ENCODE assay signal across 13 mouse cellular contexts in the genomic region with DNA sequence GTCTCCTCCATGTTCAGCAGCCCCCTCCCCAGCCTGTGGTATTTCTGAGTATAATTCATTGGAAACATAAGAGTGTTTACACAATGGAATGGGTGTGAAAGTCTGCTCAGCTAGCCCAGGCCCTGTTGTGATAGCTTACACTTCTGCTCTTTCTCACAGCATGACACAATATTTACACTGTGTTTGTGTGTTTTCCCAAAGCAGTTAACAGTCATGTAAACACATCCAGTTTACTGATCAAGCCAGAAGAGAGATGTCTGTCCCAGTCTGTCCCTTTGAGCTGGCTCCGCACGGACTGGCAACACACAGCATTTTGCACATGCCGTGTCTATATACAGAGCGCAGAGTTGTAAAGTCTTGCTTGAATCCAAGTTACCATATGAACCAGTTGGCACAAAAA. TPM values are rescaled to one million over a fixed set of nuclear protein-coding genes. Genes with fewer than 3 reads are reported as not detected.
DNase-seq lines count a peak whose midpoint lies in the region; ATAC-seq and TF ChIP-seq lines count a peak whose summit lies in the region.
"Had no signal": no experiment of that assay in that cellular context is flagged by ENCODE, and none has a peak within 500 bp of the region (broad histone marks: within the 10 kb centered on the region; RNA-seq: fewer than 3 reads in every experiment).

No protein-coding gene starts in this region.

- no peaks in the 10 kb centered on the region for H3K9me3 ChIP-seq in hindbrain, postnatal 0 days (ENCODE audit: low read length)
- H3K9me3 ChIP-seq in hindbrain, embryonic 13.5 days = no peaks in the 10 kb centered on the region
- no peaks in the 10 kb centered on the region for H3K9me3 ChIP-seq in midbrain, postnatal 0 days (ENCODE audit: low read length)
- H3K9me3 ChIP-seq in midbrain, embryonic 14.5 days (ENCODE audit: control insufficient read depth, low read length) = 0 out of 2 replicates have a peak, but pooled peaks cover 2% of the 10 kb centered on the region
- H3K9me3 ChIP-seq in limb, embryonic 10.5 days (replicated peaks) = no peaks in the 10 kb centered on the region

- 60% methylated on average over 4 of the region's 4 CpGs for WGBS in hindbrain, postnatal 0 days
- 89% methylated on average over 4 of the region's 4 CpGs for WGBS in hindbrain, embryonic 13.5 days
- WGBS in midbrain, postnatal 0 days = 85% methylated on average over 4 of the region's 4 CpGs
- 91% methylated on average over 4 of the region's 4 CpGs for WGBS in midbrain, embryonic 14.5 days
- WGBS in limb, embryonic 10.5 days = 86% methylated on average over 4 of the region's 4 CpGs

- H3K4me3 ChIP-seq in hindbrain, postnatal 0 days (ENCODE audit: low read length) = no peak overlapping the region
- no peak overlapping the region for H3K4me3 ChIP-seq in hindbrain, embryonic 13.5 days
- H3K4me3 ChIP-seq in midbrain, postnatal 0 days (ENCODE audit: low read depth, low read length) = no peak overlapping the region
- no peak overlapping the region for H3K4me3 ChIP-seq in midbrain, embryonic 14.5 days (replicated peaks; ENCODE audit: low read depth, low read length)
- no peak overlapping the region for H3K4me3 ChIP-seq in limb, embryonic 10.5 days
- H3K4me3 ChIP-seq: heart, adult 2 months had no signal

- H3K4me2 ChIP-seq in hindbrain, postnatal 0 days (ENCODE audit: low read depth, low read length) = no peak overlapping the region
- H3K4me2 ChIP-seq in hindbrain, embryonic 13.5 days = no peak overlapping the region
- no peak overlapping the region for H3K4me2 ChIP-seq in midbrain, postnatal 0 days (ENCODE audit: low read depth, low read length, poor library complexity, severe bottlenecking)
- no peak overlapping the region for H3K4me2 ChIP-seq in midbrain, embryonic 14.5 days (ENCODE audit: low read length)

- no peaks in the 10 kb centered on the region for H3K36me3 ChIP-seq in hindbrain, postnatal 0 days (ENCODE audit: insufficient read depth, low read length)
- H3K36me3 ChIP-seq in hindbrain, embryonic 13.5 days = no peaks in the 10 kb centered on the region
- no peaks in the 10 kb centered on the region for H3K36me3 ChIP-seq in midbrain, postnatal 0 days (ENCODE audit: insufficient read depth, low read length)
- H3K36me3 ChIP-seq in midbrain, embryonic 14.5 days (ENCODE audit: control insufficient read depth, insufficient read depth, low read length) = no peaks in the 10 kb centered on the region
- no peaks in the 10 kb centered on the region for H3K36me3 ChIP-seq in limb, embryonic 10.5 days

- H3K4me1 ChIP-seq in hindbrain, postnatal 0 days (ENCODE audit: insufficient read depth, low read length) = 0 out of 2 replicates have a peak, but pooled peaks cover 4% of the 10 kb centered on the region
- no peaks in the 10 kb centered on the region; the same call in 1 of the 2 replicates for H3K4me1 ChIP-seq in hindbrain, embryonic 13.5 days (replicated peaks)
- no peaks in the 10 kb centered on the region for H3K4me1 ChIP-seq in midbrain, postnatal 0 days (ENCODE audit: insufficient read depth, low read length)
- no peaks in the 10 kb centered on the region for H3K4me1 ChIP-seq in midbrain, embryonic 14.5 days (ENCODE audit: control insufficient read depth, insufficient read depth, low read length)
- H3K4me1 ChIP-seq in limb, embryonic 10.5 days = peaks cover 20% of the 10 kb centered on the region

- H3K9ac ChIP-seq in hindbrain, postnatal 0 days (replicated peaks; ENCODE audit: low read length) = no peak overlapping the region
- H3K9ac ChIP-seq in hindbrain, embryonic 13.5 days = no peak overlapping the region
- no peak overlapping the region for H3K9ac ChIP-seq in midbrain, postnatal 0 days (replicated peaks; ENCODE audit: low read length, poor library complexity, severe bottlenecking)
- no peak overlapping the region for H3K9ac ChIP-seq in midbrain, embryonic 14.5 days (replicated peaks; ENCODE audit: low read length)

- H3K27ac ChIP-seq in hindbrain, postnatal 0 days = no peak overlapping the region
- no peak overlapping the region for H3K27ac ChIP-seq in hindbrain, embryonic 13.5 days
- H3K27ac ChIP-seq in midbrain, postnatal 0 days (ENCODE audit: low read depth, low read length) = no peak overlapping the region
- no peak overlapping the region for H3K27ac ChIP-seq in midbrain, embryonic 14.5 days (replicated peaks; ENCODE audit: low read depth, low read length)
- H3K27ac ChIP-seq in limb, embryonic 10.5 days = 0 out of 2 replicates have a peak overlapping the region, but pooled peaks have one; percentile 7
- H3K27ac ChIP-seq: heart, adult 2 months had no signal

- ATAC-seq in hindbrain, postnatal 0 days = peak; percentile 45; the same call in 1 of the 2 replicates
- ATAC-seq in hindbrain, embryonic 13.5 days (ENCODE audit: low FRiP score) = no peak
- ATAC-seq in midbrain, postnatal 0 days (ENCODE audit: low FRiP score) = no peak
- no peak for ATAC-seq in midbrain, embryonic 14.5 days (ENCODE audit: low FRiP score, low TSS enrichment)

- TF ChIP-seq CTCF in hindbrain, postnatal 0 days (IDR thresholded peaks at IDR 0.05; ENCODE audit: low read depth) = no peak
- no peak for TF ChIP-seq CTCF in midbrain, postnatal 0 days (IDR thresholded peaks at IDR 0.05)

- DNase-seq in hindbrain, postnatal 0 days (ENCODE audit: low spot score) = peak; percentile 39
- peak; percentile 30 for DNase-seq in midbrain, postnatal 0 days (ENCODE audit: low spot score)
- no peak for DNase-seq in midbrain, embryonic 14.5 days
- no peak for DNase-seq in limb, embryonic 10.5 days (ENCODE audit: low spot score)
- DNase-seq in skeletal muscle tissue, adult 2 months (ENCODE audit: low read depth, low spot score) = peak; percentile 56
- DNase-seq in right cerebral cortex, adult 18-20 months = no peak
- DNase-seq: adrenal gland, postnatal 36 days; cerebellum, adult 2 months; embryo, embryonic 11 days; heart, adult 2 months; heart, postnatal 4 days; kidney, postnatal 4 days had no signal

- H3K27me3 ChIP-seq in hindbrain, postnatal 0 days (ENCODE audit: insufficient read depth, low read length) = no peaks in the 10 kb centered on the region
- no peaks in the 10 kb centered on the region for H3K27me3 ChIP-seq in hindbrain, embryonic 13.5 days
- no peaks in the 10 kb centered on the region for H3K27me3 ChIP-seq in midbrain, postnatal 0 days (ENCODE audit: insufficient read depth, low read length)
- no peaks in the 10 kb centered on the region for H3K27me3 ChIP-seq in midbrain, embryonic 14.5 days (ENCODE audit: control insufficient read depth, insufficient read depth, low read length)
- no peaks in the 10 kb centered on the region for H3K27me3 ChIP-seq in limb, embryonic 10.5 days (ENCODE audit: low read depth, poor library complexity, severe bottlenecking)

RNA-seq across cellular contexts. Expression of a gene that starts 32.2 kb away (rescaled TPM):
- total RNA-seq in hindbrain, postnatal 0 days (2014; rRNA removed) = 125 and 126 TPM in 2 replicates
- polyA plus RNA-seq in hindbrain, postnatal 0 days (2015; fragmentation: Nextera tagmentation; extraction: Ambion mirVana) = 164 and 170 TPM in 2 replicates
- polyA plus RNA-seq in hindbrain, embryonic 13.5 days (2015; fragmentation: Nextera tagmentation; extraction: Ambion mirVana) = 70.1 and 75.7 TPM in 2 replicates
- total RNA-seq in midbrain, postnatal 0 days (2014; rRNA removed) = 162 and 163 TPM in 2 replicates
- polyA plus RNA-seq in midbrain, postnatal 0 days (2015; fragmentation: Nextera tagmentation; extraction: Ambion mirVana) = 203 and 209 TPM in 2 replicates
- polyA plus RNA-seq in midbrain, embryonic 14.5 days (2014; fragmentation: Nextera tagmentation; extraction: Ambion mirVana) = 91.2 and 123 TPM in 2 replicates
- 13.7 and 14.2 TPM in 2 replicates for polyA plus RNA-seq in limb, embryonic 10.5 days (2016; fragmentation: Nextera tagmentation; extraction: Ambion mirVana)

Comparison
In these comparisons a context has a peak if more than half of its experiments do, and no peak if none do; other contexts are left out.
1. DNase-seq: peak in hindbrain, postnatal 0 days (single experiment), midbrain, postnatal 0 days (single experiment) and skeletal muscle tissue, adult 2 months (single experiment); none in midbrain, embryonic 14.5 days (single experiment), limb, embryonic 10.5 days (single experiment) and right cerebral cortex, adult 18-20 months (single experiment).